Mouse (Mus musculus) myocyte (in vitro differentiated cells): Measurements from ENCODE around the gene Olfr286.

ENCODE experiments used
- CEBPB ChIP-seq: IDR thresholded peaks from 2 replicates; pipeline ENCODE4 v1.6.1; 2011; ENCODE audit warnings: mild to moderate bottlenecking, moderate library complexity; ENCODE audit not compliant: poor library complexity, insufficient read depth, severe bottlenecking
- E2F4 ChIP-seq: IDR thresholded peaks from one replicate; pipeline ENCODE4 v1.6.1; 2011; ENCODE audit warnings: mild to moderate bottlenecking, control low read depth, moderate library complexity; ENCODE audit not compliant: insufficient read depth
- MYOD1 ChIP-seq, 3 experiments: IDR thresholded peaks; one replicate each; pipeline ENCODE4 v1.6.1; 2011; ENCODE audit warnings: control low read depth in 2 of 3, low read depth in 2 of 3, mild to moderate bottlenecking in 2 of 3, moderate library complexity in 1 of 3; ENCODE audit not compliant: insufficient read length in 2 of 3, control insufficient read depth in 1 of 3
- MYOG ChIP-seq, 3 experiments: IDR thresholded peaks; one replicate each; pipeline ENCODE4 v1.6.1; 2011; ENCODE audit warnings: control low read depth in 2 of 3, low read depth in 2 of 3, mild to moderate bottlenecking in 2 of 3; ENCODE audit not compliant: insufficient read length in 2 of 3, control insufficient read depth in 1 of 3, insufficient read depth in 1 of 3
- POLR2A ChIP-seq: IDR thresholded peaks from one replicate; pipeline ENCODE4 v1.6.1; 2011; ENCODE audit warnings: low read depth, mild to moderate bottlenecking, control low read depth, moderate library complexity; ENCODE audit not compliant: insufficient read length
- POLR2AphosphoS2 ChIP-seq: IDR thresholded peaks from one replicate; pipeline ENCODE4 v1.6.1; 2011; ENCODE audit warnings: low read depth, control low read depth; ENCODE audit not compliant: insufficient read length
- REST ChIP-seq: IDR thresholded peaks from one replicate; pipeline ENCODE4 v1.6.1; 2011; ENCODE audit warnings: mild to moderate bottlenecking, control low read depth, moderate library complexity; ENCODE audit not compliant: insufficient read depth, insufficient read length
- SRF ChIP-seq: IDR thresholded peaks from one replicate; pipeline ENCODE4 v1.6.1; 2011; ENCODE audit warnings: low read depth; ENCODE audit not compliant: control insufficient read depth, insufficient read length
- TCF12 ChIP-seq: IDR thresholded peaks from one replicate; pipeline ENCODE4 v1.6.1; 2011; ENCODE audit warnings: mild to moderate bottlenecking, control low read depth; ENCODE audit not compliant: poor library complexity, insufficient read depth, severe bottlenecking
- TCF3 ChIP-seq: IDR thresholded peaks from one replicate; pipeline ENCODE4 v1.6.1; 2011; ENCODE audit warnings: low read depth, control low read depth; ENCODE audit not compliant: insufficient read length
- USF1 ChIP-seq: IDR thresholded peaks from one replicate; pipeline ENCODE4 v1.6.1; 2011; ENCODE audit warnings: low read depth, mild to moderate bottlenecking, control low read depth, moderate library complexity

- TF ChIP-seq POLR2AphosphoS2 (no peak), USF1 (no peak), MYOD1 (IDR thresholded peaks at IDR 0.05; ENCODE audit: control insufficient read depth in 1 of 3, insufficient read length in 2 of 3, low read depth in 2 of 3) (no peak), POLR2A (no peak), TCF12 (no peak), REST (no peak), MYOG (IDR thresholded peaks at IDR 0.05; ENCODE audit: control insufficient read depth in 1 of 3, insufficient read depth in 1 of 3, insufficient read length in 2 of 3, low read depth in 2 of 3) (no peak), SRF (no peak), CEBPB (no peak), TCF3 (no peak), E2F4 (no peak)
Observed at GRCm38 (mm10) chr15:98257193-98257592, 22.9 kb upstream of the Olfr286 start, which contains the start of gene H1fnt.
